Mouse (Mus musculus) embryonic fibroblast, embryonic 13.5 days (primary cell): Measurements from ENCODE around the gene Pgm5. TPM values are rescaled to one million over a fixed set of nuclear protein-coding genes. Genes with fewer than 3 reads are reported as not detected.

Experiments
- H3K27ac ChIP-seq: 2 replicates; pipeline ENCODE4 v1.5.1; 2012; ENCODE audit warnings: low read length, control low read depth, inconsistent platforms; ENCODE audit not compliant: insufficient read depth
- H3K4me1 ChIP-seq: 2 replicates; pipeline ENCODE4 v1.6.1; 2011; ENCODE audit warnings: low read length; ENCODE audit not compliant: control insufficient read depth, insufficient read depth
- H3K4me3 ChIP-seq: 2 replicates; pipeline ENCODE4 v1.5.1; 2011; ENCODE audit warnings: mild to moderate bottlenecking, control low read depth, low read length; ENCODE audit not compliant: insufficient read depth
- CTCF ChIP-seq: IDR thresholded peaks from 2 replicates; pipeline ENCODE4 v1.5.1; 2011; ENCODE audit warnings: mild to moderate bottlenecking, control low read depth, low read length, moderate library complexity, borderline replicate concordance; ENCODE audit not compliant: insufficient read depth
- POLR2A ChIP-seq: IDR thresholded peaks from 2 replicates; pipeline ENCODE4 v1.6.1; 2011; ENCODE audit warnings: low read depth, mild to moderate bottlenecking, control low read depth, low read length, moderate library complexity
- polyA plus RNA-seq: library from polyadenylated mRNA; stranded (reverse); fragments of >200 nt; gene quantifications from 2 replicates; pipeline ENCODE4 v1.2.4, GENCODE M21; 2011; ENCODE audit warnings: low read depth; ENCODE audit not compliant: missing spikeins, insufficient read length

The Pgm5 gene
- polyA plus RNA-seq: 14.3 and 32.8 TPM in 2 replicates

- Histone ChIP-seq H3K27ac (no peak within 1 kb of the TSS), H3K4me1 (no peaks in the 10 kb centered on the region), H3K4me3 (peak within 1 kb of the TSS; percentile 6)
- TF ChIP-seq POLR2A (no peak), CTCF (no peak)
Observed at GRCm38 (mm10) chr19:24861612-24862451, at the start of gene Pgm5. Gene Pgm5 (minus strand): TSS chr19:24861855.

- H3K4me1 ChIP-seq: no peaks in the 10 kb centered on the region
- no peak overlapping the region for H3K27ac ChIP-seq
- no peak overlapping the region for H3K4me3 ChIP-seq
- no peak for TF ChIP-seq POLR2A
- TF ChIP-seq CTCF: no peak
Observed at GRCm38 (mm10) chr19:24908385-24909155, 46.9 kb upstream of the Pgm5 start.

GRCm38 (mm10) chr19:24907655-24908054 lies 46.0 kb upstream of the Pgm5 start:
- H3K4me1 ChIP-seq: no peaks in the 10 kb centered on the region
- H3K4me3 ChIP-seq: no peak overlapping the region
- TF ChIP-seq CTCF (no peak), POLR2A (no peak)
- H3K27ac ChIP-seq: no peak overlapping the region

GRCm38 (mm10) chr19:24902821-24903220 lies 41.2 kb upstream of the Pgm5 start:
- Histone ChIP-seq H3K4me1 (no peaks in the 10 kb centered on the region), H3K27ac (no peak overlapping the region), H3K4me3 (no peak overlapping the region)
- TF ChIP-seq POLR2A (no peak), CTCF (no peak)

GRCm38 (mm10) chr19:24902256-24902655 lies 40.6 kb upstream of the Pgm5 start:
- no peak overlapping the region for H3K27ac ChIP-seq
- H3K4me3 ChIP-seq: no peak overlapping the region
- H3K4me1 ChIP-seq: no peaks in the 10 kb centered on the region
- TF ChIP-seq CTCF: no peak
- no peak for TF ChIP-seq POLR2A

- Histone ChIP-seq H3K4me3 (no peak overlapping the region), H3K27ac (no peak overlapping the region), H3K4me1 (no peaks in the 10 kb centered on the region)
- TF ChIP-seq CTCF: no peak
- no peak for TF ChIP-seq POLR2A
Observed at GRCm38 (mm10) chr19:24901666-24902065, 40.0 kb upstream of the Pgm5 start.

- H3K4me3 ChIP-seq: 0 out of 2 replicates have a peak within 1 kb of the TSS, but pooled peaks have one; percentile 8
- no peaks in the 10 kb centered on the region for H3K4me1 ChIP-seq
- TF ChIP-seq POLR2A: no peak
- TF ChIP-seq CTCF: no peak
- H3K27ac ChIP-seq: no peak within 1 kb of the TSS
Observed at GRCm38 (mm10) chr19:24900581-24901220, 39.0 kb upstream of the Pgm5 start, which contains the start of gene Foxd4. Gene Foxd4 (minus strand): TSS chr19:24901197.

- TF ChIP-seq POLR2A (no peak), CTCF (no peak)
- 0 out of 2 replicates have a peak overlapping the region, but pooled peaks have one; percentile 8 for H3K4me3 ChIP-seq
Observed at GRCm38 (mm10) chr19:24899578-24900544, 38.2 kb upstream of the Pgm5 start.

More at GRCm38 (mm10) chr19:24899578-24900544, 38.2 kb upstream of the Pgm5 start:
- H3K27ac ChIP-seq: no peak overlapping the region
- H3K4me1 ChIP-seq: no peaks in the 10 kb centered on the region
